Mouse (Mus musculus): ENCODE results near the gene Cptp. TPM values are rescaled to one million over a fixed set of nuclear protein-coding genes. Genes with fewer than 3 reads are reported as not detected.

Cptp gene
- polyA plus RNA-seq, 1 experiment from 2014 or later: 14.7 TPM

DNA sequence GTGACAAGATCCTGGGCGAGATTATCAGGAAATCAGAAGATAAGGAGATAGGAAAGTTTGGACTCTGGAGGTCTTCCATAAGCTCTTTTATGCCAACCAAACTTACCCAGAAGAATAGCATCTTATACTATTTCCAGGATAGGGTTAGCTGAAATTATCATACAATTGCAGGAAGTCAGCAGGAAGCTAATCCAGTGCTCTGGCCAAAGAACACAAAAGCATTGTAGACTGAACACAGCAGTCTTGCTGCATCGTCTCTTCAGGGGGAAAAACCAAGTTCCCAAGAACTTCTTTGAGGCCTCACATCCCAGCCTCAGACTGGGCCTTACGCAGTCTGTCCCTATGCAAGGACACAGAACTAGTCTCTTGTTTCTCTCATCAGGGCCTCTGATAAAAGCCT is 14.3 kb upstream of the Cptp start:
- H3K27ac ChIP-seq: no peak overlapping the region
- ATAC-seq (ENCODE audit: insufficient read depth, low FRiP score, low read depth): no peak
- H3K27me3 ChIP-seq (replicated peaks): no peaks in the 10 kb centered on the region
- no peak overlapping the region for H3K4me2 ChIP-seq
- no peak overlapping the region for H3K4me3 ChIP-seq (replicated peaks)
- H3K9me3 ChIP-seq: no peaks in the 10 kb centered on the region
- peaks cover 32% of the 10 kb centered on the region for H3K36me3 ChIP-seq
- H3K9ac ChIP-seq: no peak overlapping the region
- WGBS: 72% methylated on average over 3 of the region's 3 CpGs
- no peaks in the 10 kb centered on the region for H3K4me1 ChIP-seq

DNA sequence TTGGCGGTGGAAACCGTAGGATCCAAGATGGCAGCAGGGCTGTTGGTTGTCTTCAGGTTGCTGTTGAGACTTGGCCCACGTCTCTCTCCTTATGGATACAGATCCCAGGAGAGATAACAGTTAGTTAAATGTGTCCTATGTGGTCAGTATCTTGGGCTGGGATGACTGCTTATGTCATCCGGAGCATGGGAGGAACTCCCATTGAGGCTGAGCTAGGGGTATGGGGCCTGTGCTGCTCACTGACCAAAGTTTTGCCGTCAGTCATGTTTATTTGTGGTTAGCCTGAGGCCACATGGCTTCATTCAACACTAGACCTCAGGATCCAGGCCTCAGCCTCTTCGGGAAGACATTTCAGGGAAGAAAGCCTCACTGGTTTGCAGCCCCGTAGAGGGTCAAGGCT is 2.2 kb upstream of the Cptp start:
- H3K36me3 ChIP-seq: peaks cover 19% of the 10 kb centered on the region
- ATAC-seq (ENCODE audit: insufficient read depth, low FRiP score, low read depth): no peak
- 85% methylated on average over 7 of the region's 7 CpGs for WGBS

GRCm38 (mm10) chr4:155868614-155869298 is 484 bp downstream of the Cptp start:
- H3K9ac ChIP-seq: peak overlapping the region; percentile 76
- peak; percentile 24; the same call in 1 of the 2 replicates for ATAC-seq (ENCODE audit: insufficient read depth, low FRiP score, low read depth)
- peaks cover 24% of the 10 kb centered on the region for H3K36me3 ChIP-seq
- peak overlapping the region; percentile 82 for H3K4me3 ChIP-seq (replicated peaks)
- H3K4me2 ChIP-seq: peak overlapping the region; percentile 91
- no peaks in the 10 kb centered on the region for H3K27me3 ChIP-seq (replicated peaks)
- WGBS: 9% methylated on average over 22 of the region's 22 CpGs
- no peak overlapping the region for H3K27ac ChIP-seq
- peaks cover 13% of the 10 kb centered on the region for H3K4me1 ChIP-seq
- no peaks in the 10 kb centered on the region for H3K9me3 ChIP-seq

More for the DNA sequence above, 2.2 kb upstream of the Cptp start:
- peaks cover 13% of the 10 kb centered on the region for H3K4me1 ChIP-seq
- H3K9ac ChIP-seq: no peak overlapping the region
- no peak overlapping the region for H3K4me2 ChIP-seq
- no peak overlapping the region for H3K4me3 ChIP-seq (replicated peaks)
- no peak overlapping the region for H3K27ac ChIP-seq
- no peaks in the 10 kb centered on the region for H3K9me3 ChIP-seq
- H3K27me3 ChIP-seq (replicated peaks): no peaks in the 10 kb centered on the region

- no peak within 1 kb of the TSS for H3K4me2 ChIP-seq
- no peak for ATAC-seq (ENCODE audit: insufficient read depth, low FRiP score, low read depth)
- no peaks in the 10 kb centered on the region for H3K27me3 ChIP-seq (replicated peaks)
- H3K27ac ChIP-seq: no peak within 1 kb of the TSS
- WGBS: 74% methylated on average over 5 of the region's 5 CpGs
- H3K9me3 ChIP-seq: no peaks in the 10 kb centered on the region
- no peak within 1 kb of the TSS for H3K4me3 ChIP-seq (replicated peaks)
- H3K4me1 ChIP-seq: no peaks in the 10 kb centered on the region
- no peak within 1 kb of the TSS for H3K9ac ChIP-seq
- peaks cover 25% of the 10 kb centered on the region for H3K36me3 ChIP-seq
These were observed 6.2 kb downstream of the Cptp start, which contains the start of gene Tas1r3 for GRCm38 (mm10) chr4:155863001-155863400. TSS of gene Tas1r3 (minus strand) at chr4:155863362.

GRCm38 (mm10) chr4:155861787-155862186 is 7.5 kb downstream of the Cptp start:
- H3K9me3 ChIP-seq: no peaks in the 10 kb centered on the region
- H3K9ac ChIP-seq: no peak overlapping the region
- 85% methylated on average over 7 of the region's 7 CpGs for WGBS
- H3K4me3 ChIP-seq (replicated peaks): no peak overlapping the region
- no peak overlapping the region for H3K27ac ChIP-seq
- no peak overlapping the region for H3K4me2 ChIP-seq
- H3K36me3 ChIP-seq: peaks cover 26% of the 10 kb centered on the region
- no peaks in the 10 kb centered on the region for H3K4me1 ChIP-seq
- no peaks in the 10 kb centered on the region for H3K27me3 ChIP-seq (replicated peaks)
- no peak for ATAC-seq (ENCODE audit: insufficient read depth, low FRiP score, low read depth)

- Histone ChIP-seq H3K4me1 (no peaks in the 10 kb centered on the region), H3K36me3 (peaks cover 35% of the 10 kb centered on the region), H3K9me3 (no peaks in the 10 kb centered on the region), H3K9ac (no peak overlapping the region), H3K27ac (no peak overlapping the region), H3K4me2 (no peak overlapping the region), H3K27me3 (replicated peaks) (no peaks in the 10 kb centered on the region), H3K4me3 (replicated peaks) (no peak overlapping the region)
- no peak for ATAC-seq (ENCODE audit: insufficient read depth, low FRiP score, low read depth)
- 16% methylated on average over 13 of the region's 13 CpGs for WGBS
These were observed 9.9 kb downstream of the Cptp start for GRCm38 (mm10) chr4:155859318-155859717.

GRCm38 (mm10) chr4:155856881-155857280 is 12.4 kb downstream of the Cptp start:
- no peaks in the 10 kb centered on the region for H3K9me3 ChIP-seq
- ATAC-seq (ENCODE audit: insufficient read depth, low FRiP score, low read depth): no peak
- peaks cover 38% of the 10 kb centered on the region for H3K36me3 ChIP-seq
- H3K9ac ChIP-seq: no peak overlapping the region
- H3K4me3 ChIP-seq (replicated peaks): no peak overlapping the region
- 84% methylated on average over 3 of the region's 3 CpGs for WGBS
- no peak overlapping the region for H3K4me2 ChIP-seq
- H3K27me3 ChIP-seq (replicated peaks): no peaks in the 10 kb centered on the region
- no peaks in the 10 kb centered on the region for H3K4me1 ChIP-seq
- no peak overlapping the region for H3K27ac ChIP-seq

- Histone ChIP-seq H3K9ac (no peak overlapping the region), H3K27ac (no peak overlapping the region), H3K4me2 (no peak overlapping the region), H3K27me3 (replicated peaks) (no peaks in the 10 kb centered on the region), H3K36me3 (peaks cover 38% of the 10 kb centered on the region), H3K4me1 (no peaks in the 10 kb centered on the region), H3K4me3 (replicated peaks) (no peak overlapping the region), H3K9me3 (no peaks in the 10 kb centered on the region)
- ATAC-seq (ENCODE audit: insufficient read depth, low FRiP score, low read depth): no peak
- WGBS: 91% methylated on average over 12 of the region's 12 CpGs
These were observed 13.2 kb downstream of the Cptp start for GRCm38 (mm10) chr4:155856071-155856470.

- WGBS: 94% methylated on average over 12 of the region's 12 CpGs
- Histone ChIP-seq H3K36me3 (peaks cover 38% of the 10 kb centered on the region), H3K4me2 (no peak overlapping the region), H3K9ac (no peak overlapping the region), H3K4me3 (replicated peaks) (no peak overlapping the region), H3K9me3 (no peaks in the 10 kb centered on the region), H3K4me1 (no peaks in the 10 kb centered on the region), H3K27ac (no peak overlapping the region), H3K27me3 (replicated peaks) (no peaks in the 10 kb centered on the region)
- no peak for ATAC-seq (ENCODE audit: insufficient read depth, low FRiP score, low read depth)
These were observed 14.2 kb downstream of the Cptp start for GRCm38 (mm10) chr4:155854991-155855390.

- WGBS: 89% methylated on average over 9 of the region's 9 CpGs
- H3K9ac ChIP-seq: no peak overlapping the region
- no peaks in the 10 kb centered on the region for H3K9me3 ChIP-seq
- peaks cover 12% of the 10 kb centered on the region for H3K4me1 ChIP-seq
- ATAC-seq (ENCODE audit: insufficient read depth, low FRiP score, low read depth): no peak
- no peak overlapping the region for H3K4me2 ChIP-seq
- no peak overlapping the region for H3K27ac ChIP-seq
- H3K27me3 ChIP-seq (replicated peaks): no peaks in the 10 kb centered on the region
- peaks cover 32% of the 10 kb centered on the region for H3K36me3 ChIP-seq
- no peak overlapping the region for H3K4me3 ChIP-seq (replicated peaks)
These were observed 15.8 kb downstream of the Cptp start for GRCm38 (mm10) chr4:155853421-155853820.

DNA sequence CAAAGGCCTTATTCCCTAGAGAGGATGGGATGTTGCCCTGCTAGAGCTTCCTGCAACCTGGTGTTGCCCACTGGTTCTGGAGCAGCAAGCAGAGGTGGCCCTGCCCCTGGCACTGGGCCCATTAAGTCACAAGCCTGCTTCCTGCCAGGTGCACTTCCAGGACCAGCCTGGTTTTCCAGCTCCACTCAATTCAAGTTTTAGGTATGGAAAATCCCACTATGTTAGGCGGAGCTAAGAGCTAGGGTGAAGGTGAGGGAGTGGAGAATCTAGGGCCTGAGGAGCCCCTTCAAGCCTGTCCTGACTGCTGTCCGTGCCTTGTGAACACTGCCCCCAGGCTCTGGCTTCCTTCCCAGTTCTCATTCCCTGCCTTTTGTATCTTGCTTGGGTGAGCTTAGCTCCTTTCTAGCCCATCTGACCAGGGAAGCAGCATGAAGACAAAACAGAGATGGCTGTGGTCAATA is 17.3 kb downstream of the Cptp start:
- Histone ChIP-seq H3K9me3 (no peaks in the 10 kb centered on the region), H3K9ac (no peak overlapping the region)
- no peak for ATAC-seq (ENCODE audit: insufficient read depth, low FRiP score, low read depth)

DNA sequence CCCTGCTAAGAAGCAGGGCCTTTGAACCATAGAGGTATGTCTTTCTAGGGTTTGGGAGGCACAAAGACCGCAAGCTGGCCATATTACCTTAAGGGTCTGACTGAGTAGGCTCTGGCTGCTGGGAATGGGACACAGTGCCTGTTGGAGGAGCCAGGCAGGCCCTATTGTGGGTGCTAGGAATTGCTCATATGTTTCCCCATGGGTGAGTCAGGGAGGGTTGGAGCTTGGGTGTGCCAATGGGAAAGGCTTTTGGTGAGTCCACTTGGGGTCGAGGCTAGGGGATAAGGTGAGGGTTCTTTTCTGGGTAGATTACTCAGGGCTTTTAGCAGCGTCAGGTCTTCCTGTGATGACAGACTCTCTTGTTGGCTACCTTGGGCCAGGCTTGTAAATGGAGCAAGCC is 17.9 kb downstream of the Cptp start:
- Histone ChIP-seq H3K9ac (no peak overlapping the region), H3K27me3 (replicated peaks) (no peaks in the 10 kb centered on the region), H3K36me3 (peaks cover 21% of the 10 kb centered on the region), H3K4me1 (peaks cover 25% of the 10 kb centered on the region), H3K27ac (no peak overlapping the region), H3K4me3 (replicated peaks) (no peak overlapping the region), H3K4me2 (no peak overlapping the region), H3K9me3 (no peaks in the 10 kb centered on the region)
- no peak for ATAC-seq (ENCODE audit: insufficient read depth, low FRiP score, low read depth)
- WGBS: 88% methylated on average over 3 of the region's 3 CpGs

More for the DNA sequence above, 17.3 kb downstream of the Cptp start:
- peaks cover 25% of the 10 kb centered on the region for H3K36me3 ChIP-seq
- H3K4me3 ChIP-seq (replicated peaks): no peak overlapping the region
- H3K27me3 ChIP-seq (replicated peaks): no peaks in the 10 kb centered on the region
- WGBS: 63% methylated on average over 2 of the region's 2 CpGs
- H3K27ac ChIP-seq: no peak overlapping the region
- no peak overlapping the region for H3K4me2 ChIP-seq
- peaks cover 19% of the 10 kb centered on the region for H3K4me1 ChIP-seq
